Mouse (Mus musculus) limb, embryonic 14.5 days (tissue): Measurements from ENCODE around the gene Gal3st2. TPM values are rescaled to one million over a fixed set of nuclear protein-coding genes. Genes with fewer than 3 reads are reported as not detected.
"Not testable (repeated sequence)": the region's sequence is repeated elsewhere in the genome, so short reads cannot be mapped to it uniquely, and the experiment has no call there.

Experiments used
- ATAC-seq: fragments of 200-750 bp; cut with Nextera tagmentation; 2 replicates; pipeline ENCODE4 v1.8.0; 2017; ENCODE audit warnings: low read depth, moderate number of reproducible peaks, moderate TSS enrichment; ENCODE audit not compliant: low FRiP score
- DNase-seq: peaks from one replicate; pipeline ENCODE4 v3.0.0-alpha.2; 2015; ENCODE audit warnings: low spot score
- H3K27ac ChIP-seq: fragments of 300-500 bp; sonication (generic); replicated peaks from 2 replicates; pipeline ENCODE4 v1.5.1; 2014; ENCODE audit warnings: low read depth, mild to moderate bottlenecking, low read length, moderate library complexity, mixed read lengths
- H3K27me3 ChIP-seq: fragments of 300-500 bp; sonication (generic); 2 replicates; pipeline ENCODE4 v1.6.1; 2014; ENCODE audit warnings: low read length, mixed read lengths; ENCODE audit not compliant: control insufficient read depth, insufficient read depth
- H3K36me3 ChIP-seq: fragments of 300-500 bp; sonication (generic); 2 replicates; pipeline ENCODE4 v1.6.1; 2014; ENCODE audit warnings: mild to moderate bottlenecking, low read length, moderate library complexity, mixed read lengths; ENCODE audit not compliant: control insufficient read depth, insufficient read depth
- H3K4me1 ChIP-seq: fragments of 300-500 bp; sonication (generic); 2 replicates; pipeline ENCODE4 v1.6.1; 2014; ENCODE audit warnings: antibody characterized with exemption, low read length, mixed read lengths; ENCODE audit not compliant: control insufficient read depth, insufficient read depth
- H3K4me2 ChIP-seq: fragments of 300-500 bp; sonication (generic); replicated peaks from 2 replicates; pipeline ENCODE4 v1.6.1; 2014; ENCODE audit warnings: low read depth, mild to moderate bottlenecking, low read length, moderate library complexity; ENCODE audit not compliant: severe bottlenecking
- H3K4me3 ChIP-seq: fragments of 300-500 bp; sonication (generic); replicated peaks from 2 replicates; pipeline ENCODE4 v1.5.1; 2014; ENCODE audit warnings: low read length
- H3K9ac ChIP-seq: fragments of 300-500 bp; sonication (generic); 2 replicates; pipeline ENCODE4 v1.6.1; 2014; ENCODE audit warnings: mild to moderate bottlenecking, low read depth, low read length, moderate library complexity; ENCODE audit not compliant: severe bottlenecking
- H3K9me3 ChIP-seq: fragments of 300-500 bp; sonication (generic); 2 replicates; pipeline ENCODE4 v1.6.1; 2016; ENCODE audit warnings: low read length; ENCODE audit not compliant: control insufficient read depth
- WGBS: fragments of 180-500 bp; shearing (Covaris S2); extraction: QIAGEN DNeasy Blood & Tissue Kit; methylation state at CpG from one replicate; pipeline ENCODE4 v1.1.7; 2014; 5-methylcytosine and 5-hydroxymethylcytosine counted together
- polyA plus RNA-seq, 2 experiments: library from polyadenylated mRNA; depleted of rRNA in 1 of 2; stranded (reverse) in 1 of 2; unstranded in 1 of 2; fragments of >200 nt; fragmentation: Nextera tagmentation in 1 of 2; extraction: Ambion mirVana in 1 of 2; gene quantifications; 2 replicates each; pipeline versions ENCODE4 v1.2.1 to v1.2.3; 2012 to 2014

The Gal3st2 gene
- polyA plus RNA-seq, 2 experiments, result 0.08 to 0.23 TPM

DNA sequence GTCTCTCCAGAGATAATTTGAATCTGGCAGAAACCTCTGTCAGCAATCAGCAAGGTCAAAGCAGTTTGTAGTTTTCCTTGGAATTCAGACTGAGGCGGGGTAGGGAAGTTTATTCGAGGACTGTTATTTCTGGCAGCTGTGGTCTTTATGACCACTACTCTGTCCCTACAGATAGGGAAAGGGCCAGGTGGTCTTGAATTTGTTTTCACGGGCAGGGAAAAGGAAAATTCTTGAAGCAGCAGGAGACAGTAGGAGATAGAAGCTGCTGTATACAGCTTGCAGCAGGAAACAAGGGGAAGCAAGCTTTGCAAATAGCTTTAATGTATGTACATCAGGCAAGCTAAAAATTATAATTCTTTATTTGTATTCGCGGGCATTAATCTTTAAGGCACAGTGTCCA is 40.2 kb downstream of the Gal3st2 start:
- peak; percentile 30; the same call in 1 of the 2 replicates for ATAC-seq
- not testable (repeated sequence) for H3K4me2 ChIP-seq, H3K4me1 ChIP-seq, H3K4me3 ChIP-seq, H3K27ac ChIP-seq, H3K9ac ChIP-seq, H3K27me3 ChIP-seq, DNase-seq, H3K36me3 ChIP-seq, H3K9me3 ChIP-seq
- 25% methylated on average over 2 of the region's 5 CpGs for WGBS

DNA sequence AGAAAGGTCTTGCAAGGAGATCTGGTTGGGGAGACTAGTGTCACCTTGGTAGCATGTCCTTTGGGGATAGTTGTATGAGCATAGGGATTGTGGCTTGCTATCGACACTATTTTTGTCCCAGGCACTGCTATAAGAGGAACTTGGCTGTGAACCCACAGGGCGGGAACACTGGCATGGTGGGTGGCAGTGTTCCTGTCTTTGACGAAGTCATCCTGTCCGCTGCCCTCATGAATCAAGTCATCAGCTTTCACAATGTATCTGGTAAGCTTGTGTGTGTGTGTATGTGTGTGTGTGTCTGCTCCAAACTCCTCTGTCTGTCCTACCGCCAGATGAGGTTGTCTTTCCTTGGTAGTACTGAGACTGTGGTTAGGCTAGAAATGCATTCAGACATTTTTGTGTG is 45.6 kb downstream of the Gal3st2 start:
- not testable (repeated sequence) for H3K36me3 ChIP-seq, H3K4me3 ChIP-seq, H3K4me1 ChIP-seq, DNase-seq, H3K9ac ChIP-seq, H3K27ac ChIP-seq, H3K9me3 ChIP-seq, H3K4me2 ChIP-seq, ATAC-seq, H3K27me3 ChIP-seq
- WGBS, result 90% methylated on average over 2 of the region's 5 CpGs

DNA sequence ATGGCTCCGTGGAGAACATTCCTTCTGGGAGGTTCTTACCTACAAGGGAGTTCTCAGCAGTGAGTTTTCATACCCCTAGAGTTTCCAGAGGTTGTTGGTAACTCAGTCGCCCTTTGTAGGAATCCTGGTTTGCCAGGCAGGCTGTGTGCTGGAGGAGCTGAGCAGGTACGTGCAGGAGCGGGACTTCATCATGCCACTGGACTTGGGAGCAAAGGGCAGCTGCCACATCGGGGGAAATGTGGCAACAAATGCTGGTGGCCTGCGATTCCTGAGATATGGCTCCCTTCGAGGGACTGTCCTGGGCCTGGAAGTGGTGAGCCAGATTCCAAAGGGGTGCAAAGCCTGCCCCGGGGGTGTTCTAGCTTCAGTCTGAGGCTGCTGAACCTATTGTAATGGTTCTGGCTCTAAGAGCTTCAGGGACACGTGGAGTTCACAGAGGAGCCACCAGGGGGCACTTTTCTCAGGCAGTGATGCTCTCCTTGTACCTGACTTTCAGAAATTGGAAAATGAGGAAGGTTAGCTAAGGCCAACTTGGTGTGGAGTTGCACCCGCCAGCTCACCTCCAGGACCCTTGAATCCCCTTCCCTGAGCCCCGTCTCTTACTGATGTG is 48.0 kb downstream of the Gal3st2 start:
- not testable (repeated sequence) for H3K9ac ChIP-seq, H3K27ac ChIP-seq, H3K4me1 ChIP-seq, H3K36me3 ChIP-seq, DNase-seq, H3K4me2 ChIP-seq, H3K4me3 ChIP-seq, H3K27me3 ChIP-seq, ATAC-seq, H3K9me3 ChIP-seq
- no CpG with 5 or more reads among the region's 11 CpGs for WGBS

DNA sequence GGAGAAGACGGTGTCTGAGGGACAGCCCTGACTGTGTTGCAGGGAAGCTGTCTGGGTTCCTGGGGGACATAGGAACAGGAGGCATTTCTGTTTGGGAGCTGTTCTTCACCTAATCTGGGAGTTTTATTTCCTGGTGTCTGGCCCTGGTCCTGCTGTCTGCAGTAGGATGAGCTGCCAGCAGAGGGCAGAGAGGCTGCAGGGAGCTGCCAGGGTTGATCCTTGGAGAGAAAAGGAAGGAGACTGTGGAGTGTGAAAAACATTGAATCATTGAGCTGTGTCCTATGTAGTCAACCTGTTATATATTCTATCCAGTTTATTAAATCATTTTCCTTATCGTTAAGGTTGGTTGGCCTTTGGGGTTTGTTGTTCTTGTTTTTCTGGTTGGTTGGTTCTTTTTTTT is 50.8 kb downstream of the Gal3st2 start:
- H3K9me3 ChIP-seq, H3K27me3 ChIP-seq, DNase-seq, H3K4me2 ChIP-seq, H3K4me1 ChIP-seq, H3K9ac ChIP-seq, H3K4me3 ChIP-seq, H3K27ac ChIP-seq, H3K36me3 ChIP-seq: not testable (repeated sequence)
- peak; percentile 47; the same call in 1 of the 2 replicates for ATAC-seq
- no CpG with 5 or more reads among the region's 2 CpGs for WGBS

DNA sequence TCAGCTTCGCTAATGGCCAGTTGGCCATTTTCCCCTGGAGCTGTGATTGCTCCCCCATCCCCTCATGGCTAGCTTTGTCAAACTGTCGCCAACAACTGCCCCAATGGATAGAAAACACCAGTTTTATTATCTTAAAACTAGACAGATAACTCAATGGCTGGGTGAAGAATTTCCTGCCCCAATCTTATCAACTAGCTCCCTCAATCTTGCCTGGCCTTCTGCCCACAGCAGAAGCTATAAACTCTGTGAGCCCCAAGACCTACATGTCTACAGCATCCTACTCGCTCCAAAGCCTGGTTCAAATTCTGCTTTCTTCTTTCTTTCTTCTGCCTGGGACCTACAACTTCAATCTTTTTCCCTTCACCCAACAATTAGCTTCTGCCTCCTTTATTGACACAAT is 56.1 kb downstream of the Gal3st2 start:
- not testable (repeated sequence) for DNase-seq, H3K9ac ChIP-seq, H3K4me1 ChIP-seq, H3K4me3 ChIP-seq, H3K4me2 ChIP-seq, ATAC-seq, H3K36me3 ChIP-seq, H3K27me3 ChIP-seq, H3K27ac ChIP-seq, H3K9me3 ChIP-seq
- 78% methylated on average over 3 of the region's 3 CpGs for WGBS

DNA sequence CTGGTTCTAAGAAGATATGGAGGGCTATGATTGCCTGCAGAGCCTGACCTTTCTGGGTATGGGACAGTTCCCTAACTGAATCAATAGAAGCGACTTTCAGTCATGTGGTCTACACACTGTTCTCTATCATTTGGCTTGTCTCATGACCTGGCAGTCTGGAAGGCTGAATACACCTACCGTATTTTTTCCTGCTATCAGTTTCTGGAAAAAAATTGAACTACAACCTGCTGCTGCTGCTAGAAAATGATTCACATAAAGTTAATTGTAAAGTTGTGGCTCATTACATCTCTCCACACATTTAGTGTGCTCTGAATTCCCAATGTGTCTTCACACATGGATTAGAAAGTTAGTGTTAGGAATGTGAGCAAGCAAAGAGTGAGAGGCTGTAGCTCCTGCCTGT is 56.9 kb downstream of the Gal3st2 start, which contains the start of gene Gal3st2b:
Gene Gal3st2b (plus strand): TSS at position 301 of the 400 bp plus-strand sequence.
- not testable (repeated sequence) for H3K9me3 ChIP-seq, H3K36me3 ChIP-seq, DNase-seq, H3K4me1 ChIP-seq, ATAC-seq, H3K27me3 ChIP-seq, H3K27ac ChIP-seq, H3K4me3 ChIP-seq, H3K9ac ChIP-seq, H3K4me2 ChIP-seq
- 69% methylated on average over 2 of the region's 2 CpGs for WGBS

DNA sequence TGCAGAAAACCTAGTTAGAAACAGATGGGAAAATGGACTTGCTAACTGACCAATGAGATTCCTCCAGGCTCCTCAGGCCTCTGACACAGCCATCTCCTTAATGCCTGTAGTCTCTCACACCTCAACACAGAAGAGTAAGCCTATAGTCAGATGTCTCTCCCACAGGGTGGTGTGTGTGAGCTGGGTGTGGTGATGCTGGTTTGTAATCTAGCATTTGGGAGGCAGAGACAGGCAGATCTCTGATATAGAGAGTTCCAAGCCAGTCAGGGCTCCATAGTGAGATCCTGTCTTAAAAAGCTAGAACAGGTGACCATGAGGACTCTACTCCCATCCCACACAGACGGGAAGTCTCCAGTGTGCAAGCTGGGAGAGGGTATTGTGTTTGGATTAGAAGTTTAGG is 57.7 kb downstream of the Gal3st2 start:
- not testable (repeated sequence) for DNase-seq, ATAC-seq
- WGBS, result 50% methylated on average over 1 of the region's 1 CpGs

DNA sequence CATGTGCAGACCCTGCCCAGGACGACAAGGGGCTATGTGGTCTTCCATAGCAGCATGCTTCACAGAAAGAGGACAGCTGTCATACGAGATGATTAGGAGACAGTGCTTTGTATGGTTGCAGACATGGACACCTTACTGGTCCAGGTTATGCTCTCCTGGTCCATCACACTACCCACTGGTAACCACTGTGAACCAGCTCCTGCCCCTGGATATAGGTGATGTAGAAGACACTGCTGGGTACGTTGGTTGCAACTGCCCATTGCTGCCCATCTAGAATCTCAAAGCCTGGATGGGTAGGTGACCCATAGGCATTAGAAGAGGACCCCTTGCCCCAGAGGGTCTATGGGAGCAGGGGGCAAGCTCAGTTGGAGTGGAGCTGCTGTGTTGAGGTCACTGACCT is 58.2 kb downstream of the Gal3st2 start:
- not testable (repeated sequence) for H3K4me3 ChIP-seq, H3K4me1 ChIP-seq, ATAC-seq, H3K9ac ChIP-seq, H3K27me3 ChIP-seq, H3K4me2 ChIP-seq, H3K9me3 ChIP-seq, H3K36me3 ChIP-seq, H3K27ac ChIP-seq, DNase-seq
- WGBS, result 77% methylated on average over 3 of the region's 3 CpGs

More for the DNA sequence above, 57.7 kb downstream of the Gal3st2 start:
- H3K36me3 ChIP-seq, H3K4me1 ChIP-seq, H3K4me2 ChIP-seq, H3K27me3 ChIP-seq, H3K9ac ChIP-seq, H3K9me3 ChIP-seq, H3K4me3 ChIP-seq, H3K27ac ChIP-seq: not testable (repeated sequence)
